Mouse (Mus musculus): ENCODE measurements at regions not wholly inside any gene's neighbourhood (a gene's known extent, or its start where the extent isn't known, plus 50 kb on each side); places are given as distances from the start of the nearest gene placed in this dataset.

DNA sequence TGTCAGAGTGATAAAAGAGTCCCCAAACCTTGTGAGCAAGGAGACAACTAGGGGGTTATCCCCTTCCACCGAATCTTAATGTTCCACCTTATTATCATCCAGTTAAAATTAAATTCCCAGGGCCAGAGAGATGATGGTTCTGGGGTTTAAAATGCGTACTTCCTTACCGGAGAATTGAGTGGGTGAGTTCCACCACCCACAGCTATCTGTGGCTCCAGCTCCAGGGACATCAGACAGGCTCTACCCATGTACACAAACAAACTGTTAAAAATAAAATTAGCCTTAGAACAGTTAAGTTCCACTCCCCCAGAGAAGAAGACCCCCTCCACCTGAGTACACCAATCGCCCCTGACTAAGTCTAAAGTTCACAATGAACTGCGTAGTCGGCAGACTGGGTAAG, 52.0 kb upstream of the Mgat5 start:
- Histone ChIP-seq H3K27me3 (no peaks in the 10 kb centered on the region), H3K27ac (no peak overlapping the region), H3K9ac (no peak overlapping the region), H3K9me3 (replicated peaks) (no peaks in the 10 kb centered on the region), H3K4me2 (no peak overlapping the region), H3K4me1 (replicated peaks) (no peaks in the 10 kb centered on the region), H3K4me3 (no peak overlapping the region), H3K36me3 (no peaks in the 10 kb centered on the region)
- 85% methylated on average over 6 of the region's 6 CpGs for WGBS
- ATAC-seq (replicated peaks; ENCODE audit: insufficient number of reproducible peaks, insufficient read depth, low FRiP score, low read depth) = no peak

GRCm38 (mm10) chr1:127135521-127135920, 69.3 kb upstream of the Mgat5 start:
- Histone ChIP-seq H3K27ac (no peak overlapping the region), H3K36me3 (no peaks in the 10 kb centered on the region), H3K9ac (no peak overlapping the region), H3K4me3 (no peak overlapping the region), H3K9me3 (replicated peaks) (no peaks in the 10 kb centered on the region), H3K4me2 (no peak overlapping the region), H3K4me1 (replicated peaks) (no peaks in the 10 kb centered on the region), H3K27me3 (no peaks in the 10 kb centered on the region)
- ATAC-seq (replicated peaks; ENCODE audit: insufficient number of reproducible peaks, insufficient read depth, low FRiP score, low read depth) = no peak
- 61% methylated on average over 4 of the region's 4 CpGs for WGBS

- Histone ChIP-seq H3K4me2 (no peak overlapping the region), H3K9ac (no peak overlapping the region), H3K4me3 (no peak overlapping the region), H3K27ac (no peak overlapping the region), H3K27me3 (no peaks in the 10 kb centered on the region), H3K9me3 (replicated peaks) (no peaks in the 10 kb centered on the region), H3K36me3 (no peaks in the 10 kb centered on the region), H3K4me1 (replicated peaks) (no peaks in the 10 kb centered on the region)
- WGBS = 86% methylated on average over 5 of the region's 5 CpGs
- no peak for ATAC-seq (replicated peaks; ENCODE audit: insufficient number of reproducible peaks, insufficient read depth, low FRiP score, low read depth)
Measured at GRCm38 (mm10) chr1:127131871-127132270, 72.9 kb upstream of the Mgat5 start.

DNA sequence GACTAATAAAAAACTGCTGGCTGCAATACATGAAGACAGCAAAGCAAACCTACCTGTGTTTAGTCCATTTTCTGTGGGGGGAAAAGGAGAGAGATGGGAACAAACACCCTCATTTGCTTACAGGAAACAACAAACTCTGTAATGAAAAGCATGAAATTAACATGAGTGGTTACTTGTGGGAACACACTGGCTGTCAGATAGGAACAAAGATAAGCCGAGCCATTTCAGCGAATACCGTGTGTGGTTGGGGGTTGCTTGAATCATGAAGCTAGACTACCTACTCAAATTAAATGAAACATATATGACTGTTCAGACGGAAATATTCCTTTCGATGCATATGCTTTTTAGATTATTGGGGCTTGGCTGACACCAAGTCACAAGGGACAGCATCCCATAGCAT, 80.0 kb upstream of the Mgat5 start:
- no peak for ATAC-seq (replicated peaks; ENCODE audit: insufficient number of reproducible peaks, insufficient read depth, low FRiP score, low read depth)
- Histone ChIP-seq H3K4me2 (no peak overlapping the region), H3K9ac (no peak overlapping the region), H3K4me1 (replicated peaks) (no peaks in the 10 kb centered on the region), H3K4me3 (no peak overlapping the region), H3K9me3 (replicated peaks) (no peaks in the 10 kb centered on the region), H3K27ac (no peak overlapping the region), H3K27me3 (no peaks in the 10 kb centered on the region), H3K36me3 (no peaks in the 10 kb centered on the region)
- WGBS = 84% methylated on average over 5 of the region's 5 CpGs

GRCm38 (mm10) chr1:127118019-127118418, 86.8 kb upstream of the Mgat5 start:
- no peaks in the 10 kb centered on the region for H3K27me3 ChIP-seq
- H3K36me3 ChIP-seq = no peaks in the 10 kb centered on the region
- no peaks in the 10 kb centered on the region for H3K4me1 ChIP-seq (replicated peaks)
- H3K27ac ChIP-seq = no peak overlapping the region
- 78% methylated on average over 1 of the region's 1 CpGs for WGBS
- H3K4me2 ChIP-seq = no peak overlapping the region
- H3K4me3 ChIP-seq = no peak overlapping the region
- no peaks in the 10 kb centered on the region for H3K9me3 ChIP-seq (replicated peaks)
- no peak for ATAC-seq (replicated peaks; ENCODE audit: insufficient number of reproducible peaks, insufficient read depth, low FRiP score, low read depth)
- no peak overlapping the region for H3K9ac ChIP-seq

DNA sequence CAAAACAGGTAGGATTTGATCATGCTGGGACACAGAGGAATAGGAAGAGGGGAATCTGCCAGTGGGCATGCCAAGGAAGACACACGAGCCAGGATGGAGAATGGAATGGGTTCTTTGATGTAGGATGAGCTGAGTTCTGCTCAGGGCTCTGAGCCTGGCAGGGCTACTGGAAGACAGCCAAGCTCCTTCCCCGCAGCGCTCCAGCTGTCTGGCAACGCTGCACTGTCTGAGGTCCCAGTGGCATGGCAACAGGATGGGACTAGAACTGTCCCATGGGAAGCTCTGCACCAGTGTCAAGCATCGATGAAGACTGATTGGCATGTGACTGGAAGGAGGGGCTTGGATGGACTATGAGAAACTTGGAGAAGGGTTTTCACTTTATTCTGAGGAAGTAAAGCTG, 97.3 kb upstream of the Mgat5 start:
- Histone ChIP-seq H3K4me3 (no peak overlapping the region), H3K36me3 (no peaks in the 10 kb centered on the region), H3K9me3 (replicated peaks) (no peaks in the 10 kb centered on the region), H3K4me2 (no peak overlapping the region), H3K9ac (no peak overlapping the region), H3K27ac (no peak overlapping the region), H3K4me1 (replicated peaks) (no peaks in the 10 kb centered on the region), H3K27me3 (no peaks in the 10 kb centered on the region)
- 35% methylated on average over 5 of the region's 5 CpGs for WGBS
- no peak for ATAC-seq (replicated peaks; ENCODE audit: insufficient number of reproducible peaks, insufficient read depth, low FRiP score, low read depth)

DNA sequence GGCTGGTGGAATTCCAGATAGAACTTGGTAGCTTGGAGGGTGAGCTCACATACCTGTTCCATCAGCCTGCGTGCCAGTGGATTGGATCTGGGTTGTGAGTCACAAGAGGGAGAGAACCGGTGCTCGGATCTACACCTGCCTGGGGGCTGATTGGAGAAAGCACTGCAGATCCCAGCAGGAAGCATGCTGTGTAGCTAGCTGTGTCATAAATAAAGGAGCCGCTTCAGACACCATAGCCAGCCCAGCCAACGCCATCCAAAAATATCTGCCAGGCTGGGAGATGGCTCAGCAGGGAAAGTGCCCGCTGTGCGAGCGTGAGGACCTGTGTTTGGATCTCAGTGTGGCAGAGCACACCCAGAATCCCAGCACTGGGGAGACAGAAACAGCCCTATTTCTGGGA, 99.0 kb upstream of the Mgat5 start:
- WGBS = 64% methylated on average over 8 of the region's 8 CpGs
- H3K4me1 ChIP-seq (replicated peaks) = no peaks in the 10 kb centered on the region
- no peak overlapping the region for H3K4me2 ChIP-seq
- no peaks in the 10 kb centered on the region for H3K36me3 ChIP-seq
- no peak for ATAC-seq (replicated peaks; ENCODE audit: insufficient number of reproducible peaks, insufficient read depth, low FRiP score, low read depth)
- H3K9me3 ChIP-seq (replicated peaks) = no peaks in the 10 kb centered on the region
- no peak overlapping the region for H3K4me3 ChIP-seq
- no peak overlapping the region for H3K9ac ChIP-seq
- no peak overlapping the region for H3K27ac ChIP-seq
- H3K27me3 ChIP-seq = no peaks in the 10 kb centered on the region

DNA sequence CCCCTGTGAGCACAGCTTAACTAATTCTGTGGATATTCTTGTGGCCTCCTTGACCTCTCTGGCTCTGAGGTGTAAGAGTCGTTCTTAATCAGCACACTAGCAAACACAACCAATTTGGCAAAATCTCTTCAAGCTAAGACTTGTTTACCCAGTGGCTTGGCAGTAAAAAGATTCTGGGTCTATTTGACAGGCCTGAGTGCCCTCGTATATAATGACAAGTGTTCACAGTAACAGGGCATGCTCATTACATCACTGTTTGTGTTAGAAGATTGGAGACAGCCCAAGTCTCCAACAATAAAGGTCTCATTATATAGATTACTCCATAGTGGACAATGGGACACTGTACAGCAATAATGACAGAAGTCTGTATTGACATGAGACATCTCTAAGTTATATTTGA, 101.2 kb upstream of the Mgat5 start:
- Histone ChIP-seq H3K4me2 (no peak overlapping the region), H3K27ac (no peak overlapping the region), H3K9ac (no peak overlapping the region), H3K4me1 (replicated peaks) (no peaks in the 10 kb centered on the region), H3K9me3 (replicated peaks) (no peaks in the 10 kb centered on the region), H3K4me3 (no peak overlapping the region), H3K36me3 (no peaks in the 10 kb centered on the region), H3K27me3 (no peaks in the 10 kb centered on the region)
- 37% methylated on average over 2 of the region's 2 CpGs for WGBS
- no peak for ATAC-seq (replicated peaks; ENCODE audit: insufficient number of reproducible peaks, insufficient read depth, low FRiP score, low read depth)

DNA sequence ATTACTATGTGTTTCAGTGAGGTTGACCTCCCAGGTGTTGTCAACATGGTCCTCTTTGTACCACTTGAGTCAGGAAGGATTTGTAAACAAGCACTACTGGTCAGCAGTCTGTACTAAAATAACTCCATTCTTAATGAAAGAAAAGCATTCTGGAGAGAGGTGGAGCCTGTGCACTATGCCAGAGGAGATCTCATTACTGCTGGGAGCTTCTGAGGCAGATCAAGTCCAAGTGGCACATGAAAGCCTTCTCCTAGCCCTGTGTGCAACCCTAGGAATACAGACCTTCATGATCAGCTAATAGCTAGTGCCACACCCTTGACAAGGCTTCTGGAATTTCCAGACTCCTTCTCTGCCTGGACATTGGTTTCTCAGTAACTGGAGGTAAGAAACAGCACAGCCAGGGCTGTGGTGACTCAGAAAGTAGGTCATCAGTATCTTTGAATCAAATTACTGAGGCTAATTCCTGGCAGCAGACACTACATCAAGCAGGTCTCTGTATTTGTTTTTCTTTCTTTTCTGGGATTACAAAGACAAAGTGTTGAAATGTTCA, 105.9 kb upstream of the Mgat5 start:
- Histone ChIP-seq H3K4me1 (replicated peaks) (no peaks in the 10 kb centered on the region), H3K9ac (no peak overlapping the region)
- ATAC-seq (replicated peaks; ENCODE audit: insufficient number of reproducible peaks, insufficient read depth, low FRiP score, low read depth) = no peak

DNA sequence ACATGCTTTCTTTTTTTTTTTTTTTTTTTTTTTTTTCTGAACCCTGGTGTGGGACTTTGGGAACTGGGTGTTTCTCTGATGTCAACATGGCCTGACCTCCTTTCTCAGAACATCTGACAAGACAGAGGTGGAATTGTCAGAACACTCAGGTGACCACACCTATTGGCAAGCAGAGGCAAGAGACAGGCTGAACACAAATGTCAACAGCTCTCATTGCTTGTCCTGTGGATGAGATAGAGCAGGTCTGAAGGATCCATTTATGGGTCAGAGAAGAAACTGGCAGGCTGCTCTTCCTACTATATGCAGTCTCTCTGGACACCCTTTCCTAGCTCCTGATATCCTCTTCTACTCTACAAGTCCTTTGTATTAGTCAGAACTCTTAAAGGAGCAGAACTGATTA, 117.2 kb upstream of the Mgat5 start:
- Histone ChIP-seq H3K27me3 (no peaks in the 10 kb centered on the region), H3K4me2 (no peak overlapping the region), H3K4me3 (no peak overlapping the region), H3K9ac (no peak overlapping the region), H3K9me3 (replicated peaks) (no peaks in the 10 kb centered on the region), H3K27ac (no peak overlapping the region), H3K4me1 (replicated peaks) (no peaks in the 10 kb centered on the region), H3K36me3 (no peaks in the 10 kb centered on the region)
- ATAC-seq (replicated peaks; ENCODE audit: insufficient number of reproducible peaks, insufficient read depth, low FRiP score, low read depth) = no peak

More for the DNA sequence above, 105.9 kb upstream of the Mgat5 start:
- H3K9me3 ChIP-seq (replicated peaks) = no peaks in the 10 kb centered on the region
- no peak overlapping the region for H3K4me3 ChIP-seq
- H3K36me3 ChIP-seq = no peaks in the 10 kb centered on the region
- no peaks in the 10 kb centered on the region for H3K27me3 ChIP-seq
- H3K4me2 ChIP-seq = no peak overlapping the region
- no peak overlapping the region for H3K27ac ChIP-seq

DNA sequence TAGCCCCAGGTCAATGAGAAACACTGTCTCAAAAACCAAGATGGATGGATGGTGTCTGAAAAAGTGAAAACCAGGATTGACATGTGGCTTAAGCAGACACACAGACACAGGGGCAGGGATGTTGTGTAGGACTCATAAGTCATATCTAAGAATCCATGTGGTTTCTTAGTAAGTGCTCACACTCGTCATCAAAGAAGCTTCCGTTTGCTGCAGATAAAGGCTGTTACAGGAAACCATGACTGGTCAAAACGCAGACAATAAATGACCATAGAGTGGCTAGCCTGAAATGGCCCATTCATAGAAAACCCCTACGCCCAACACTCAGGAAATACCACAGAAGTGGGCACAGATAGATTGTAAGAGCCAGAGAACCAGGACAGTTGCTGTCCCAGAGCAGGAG, 118.8 kb upstream of the Mgat5 start:
- Histone ChIP-seq H3K9me3 (replicated peaks) (no peaks in the 10 kb centered on the region), H3K4me3 (no peak overlapping the region), H3K9ac (no peak overlapping the region), H3K27ac (no peak overlapping the region), H3K4me1 (replicated peaks) (no peaks in the 10 kb centered on the region), H3K4me2 (no peak overlapping the region), H3K27me3 (no peaks in the 10 kb centered on the region), H3K36me3 (no peaks in the 10 kb centered on the region)
- ATAC-seq (replicated peaks; ENCODE audit: insufficient number of reproducible peaks, insufficient read depth, low FRiP score, low read depth) = no peak
- 56% methylated on average over 4 of the region's 4 CpGs for WGBS

DNA sequence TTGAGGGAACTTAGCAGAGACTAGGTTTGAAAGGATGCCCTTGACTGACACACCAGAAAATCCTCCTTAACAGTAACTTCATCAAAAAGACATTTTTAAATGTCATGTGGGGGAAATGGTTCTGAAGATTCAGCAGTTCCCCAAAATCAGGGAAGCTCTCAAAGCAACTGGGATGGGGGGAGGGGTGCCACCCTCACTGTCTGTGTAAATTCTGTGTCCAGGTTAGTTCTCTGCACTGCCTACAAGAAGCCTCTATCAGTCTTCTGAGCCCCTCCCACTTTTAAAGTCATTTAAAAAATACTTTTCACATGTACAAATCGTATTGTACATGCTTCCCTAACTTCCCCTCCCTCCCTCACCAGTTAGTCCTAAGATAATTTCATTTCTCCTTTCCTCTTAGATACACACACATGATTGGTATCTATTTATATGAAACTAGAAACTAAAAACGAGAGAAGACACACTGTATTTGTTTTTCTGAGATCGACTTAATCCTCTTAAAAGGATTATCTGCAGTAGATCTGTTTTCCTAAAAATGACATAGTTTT, 121.0 kb upstream of the Mgat5 start:
- Histone ChIP-seq H3K4me1 (replicated peaks) (no peaks in the 10 kb centered on the region), H3K9me3 (replicated peaks) (no peaks in the 10 kb centered on the region), H3K4me3 (no peak overlapping the region), H3K27me3 (no peaks in the 10 kb centered on the region), H3K4me2 (no peak overlapping the region), H3K9ac (no peak overlapping the region), H3K27ac (no peak overlapping the region), H3K36me3 (no peaks in the 10 kb centered on the region)
- WGBS = 56% methylated on average over 3 of the region's 3 CpGs
- no peak for ATAC-seq (replicated peaks; ENCODE audit: insufficient number of reproducible peaks, insufficient read depth, low FRiP score, low read depth)

Data from heart, embryonic 15.5 days (tissue).